Mouse (Mus musculus): ENCODE measurements around the gene Ints5. TPM values are rescaled to one million over a fixed set of nuclear protein-coding genes. Genes with fewer than 3 reads are reported as not detected.
A peak's percentile ranks its signal among the peaks of the same experiment; 100 is the strongest.
"Not testable (repeated sequence)": the region's sequence is repeated elsewhere in the genome, so short reads cannot be mapped to it uniquely, and the experiment has no call there.

The Ints5 gene
- polyA plus RNA-seq, 1 experiment from 2014 or later: 47.3 TPM

GRCm38 (mm10) chr19:8888511-8889385 is 4.1 kb upstream of the Ints5 start, which contains the start of the genes 1810009A15Rik and Gm49416:
TSS of gene 1810009A15Rik (plus strand) at chr19:8888853.
TSS of gene Gm49416 (plus strand) at chr19:8888926.
- WGBS: under 1% methylated on average over 58 of the region's 58 CpGs
- peak; percentile 95 for ATAC-seq (ENCODE audit: low FRiP score, low read depth)
- peak within 1 kb of the TSS; percentile 67 for H3K27ac ChIP-seq
- peaks cover 11% of the 10 kb centered on the region for H3K36me3 ChIP-seq
- no peaks in the 10 kb centered on the region for H3K9me3 ChIP-seq
- H3K4me2 ChIP-seq (replicated peaks): peak within 1 kb of the TSS; percentile 79
- H3K4me3 ChIP-seq: peak within 1 kb of the TSS; percentile 57
- H3K27me3 ChIP-seq (replicated peaks): no peaks in the 10 kb centered on the region
- H3K9ac ChIP-seq: peak within 1 kb of the TSS; percentile 75
- peaks cover 15% of the 10 kb centered on the region for H3K4me1 ChIP-seq

GRCm38 (mm10) chr19:8895397-8895960 is 2.7 kb downstream of the Ints5 start:
- WGBS: 93% methylated on average over 9 of the region's 9 CpGs
- Histone ChIP-seq H3K4me3 (no peak overlapping the region), H3K4me2 (replicated peaks) (no peak overlapping the region), H3K27me3 (replicated peaks) (no peaks in the 10 kb centered on the region), H3K36me3 (peaks cover 27% of the 10 kb centered on the region), H3K9me3 (no peaks in the 10 kb centered on the region), H3K9ac (no peak overlapping the region), H3K4me1 (peaks cover 34% of the 10 kb centered on the region), H3K27ac (no peak overlapping the region)
- no peak for ATAC-seq (ENCODE audit: low FRiP score, low read depth)

GRCm38 (mm10) chr19:8896231-8896630 is 3.4 kb downstream of the Ints5 start:
- Histone ChIP-seq H3K4me1 (peaks cover 34% of the 10 kb centered on the region), H3K4me2 (replicated peaks) (peak overlapping the region; percentile 86), H3K36me3 (peaks cover 20% of the 10 kb centered on the region)
- ATAC-seq (ENCODE audit: low FRiP score, low read depth); H3K27me3 ChIP-seq (replicated peaks); H3K27ac ChIP-seq; H3K9me3 ChIP-seq; H3K4me3 ChIP-seq; H3K9ac ChIP-seq: not testable (repeated sequence)
- 88% methylated on average over 5 of the region's 5 CpGs for WGBS

GRCm38 (mm10) chr19:8897211-8897864 is 4.5 kb downstream of the Ints5 start:
- 25% methylated on average over 21 of the region's 21 CpGs for WGBS
- H3K4me1 ChIP-seq: peaks cover 34% of the 10 kb centered on the region

GRCm38 (mm10) chr19:8897865-8898495 is 5.2 kb downstream of the Ints5 start, which contains the start of gene Ganab:
TSS of gene Ganab (plus strand) at chr19:8898071.
- Histone ChIP-seq H3K9me3 (no peaks in the 10 kb centered on the region), H3K27ac (peak within 1 kb of the TSS; percentile 62), H3K4me3 (peak within 1 kb of the TSS; percentile 94), H3K4me2 (replicated peaks) (peak within 1 kb of the TSS; percentile 86), H3K36me3 (peaks cover 30% of the 10 kb centered on the region), H3K9ac (peak within 1 kb of the TSS; percentile 93), H3K27me3 (replicated peaks) (no peaks in the 10 kb centered on the region), H3K4me1 (peaks cover 34% of the 10 kb centered on the region)
- WGBS: under 1% methylated on average over 53 of the region's 53 CpGs
- ATAC-seq (ENCODE audit: low FRiP score, low read depth): peak; percentile 99

More at GRCm38 (mm10) chr19:8897211-8897864, 4.5 kb downstream of the Ints5 start:
- Histone ChIP-seq H3K9ac (peak overlapping the region; percentile 59), H3K4me3 (peak overlapping the region; percentile 94), H3K4me2 (replicated peaks) (peak overlapping the region; percentile 86), H3K36me3 (peaks cover 26% of the 10 kb centered on the region), H3K27ac (peak overlapping the region; percentile 62)
- peak; percentile 71 for ATAC-seq (ENCODE audit: low FRiP score, low read depth)
- H3K9me3 ChIP-seq; H3K27me3 ChIP-seq (replicated peaks): not testable (repeated sequence)

GRCm38 (mm10) chr19:8898576-8898975 is 5.8 kb downstream of the Ints5 start:
- no peak overlapping the region for H3K27ac ChIP-seq
- peak overlapping the region; percentile 86 for H3K4me2 ChIP-seq (replicated peaks)
- H3K4me1 ChIP-seq: peaks cover 33% of the 10 kb centered on the region
- H3K9me3 ChIP-seq: no peaks in the 10 kb centered on the region
- H3K36me3 ChIP-seq: peaks cover 35% of the 10 kb centered on the region
- peak overlapping the region; percentile 93 for H3K9ac ChIP-seq
- ATAC-seq (ENCODE audit: low FRiP score, low read depth): no peak
- H3K4me3 ChIP-seq: peak overlapping the region; percentile 94
- no peaks in the 10 kb centered on the region for H3K27me3 ChIP-seq (replicated peaks)
- 14% methylated on average over 13 of the region's 13 CpGs for WGBS

GRCm38 (mm10) chr19:8899079-8899478 is 6.3 kb downstream of the Ints5 start:
- peak overlapping the region; percentile 86 for H3K4me2 ChIP-seq (replicated peaks)
- peaks cover 28% of the 10 kb centered on the region for H3K4me1 ChIP-seq
- peak overlapping the region; percentile 94 for H3K4me3 ChIP-seq
- peaks cover 40% of the 10 kb centered on the region for H3K36me3 ChIP-seq
- WGBS: 69% methylated on average over 3 of the region's 3 CpGs
- ATAC-seq (ENCODE audit: low FRiP score, low read depth): no peak
- no peak overlapping the region for H3K27ac ChIP-seq
- H3K27me3 ChIP-seq (replicated peaks): no peaks in the 10 kb centered on the region
- no peaks in the 10 kb centered on the region for H3K9me3 ChIP-seq
- H3K9ac ChIP-seq: peak overlapping the region; percentile 93; the same call in 1 of the 2 replicates

- Histone ChIP-seq H3K27me3 (replicated peaks) (no peaks in the 10 kb centered on the region), H3K36me3 (peaks cover 61% of the 10 kb centered on the region), H3K27ac (no peak overlapping the region), H3K4me3 (no peak overlapping the region), H3K9me3 (no peaks in the 10 kb centered on the region), H3K4me2 (replicated peaks) (no peak overlapping the region), H3K9ac (no peak overlapping the region), H3K4me1 (peaks cover 7% of the 10 kb centered on the region)
- ATAC-seq (ENCODE audit: low FRiP score, low read depth): no peak
- WGBS: 96% methylated on average over 5 of the region's 5 CpGs
Measured at GRCm38 (mm10) chr19:8903412-8903811, 10.6 kb downstream of the Ints5 start.

GRCm38 (mm10) chr19:8908531-8908930 is 15.7 kb downstream of the Ints5 start:
- Histone ChIP-seq H3K36me3 (peaks cover 97% of the 10 kb centered on the region), H3K27ac (no peak overlapping the region), H3K4me2 (replicated peaks) (no peak overlapping the region), H3K9ac (no peak overlapping the region), H3K27me3 (replicated peaks) (no peaks in the 10 kb centered on the region), H3K9me3 (no peaks in the 10 kb centered on the region), H3K4me3 (no peak overlapping the region), H3K4me1 (no peaks in the 10 kb centered on the region)
- WGBS: 92% methylated on average over 6 of the region's 6 CpGs
- no peak for ATAC-seq (ENCODE audit: low FRiP score, low read depth)

- no peak for ATAC-seq (ENCODE audit: low FRiP score, low read depth)
- no peak overlapping the region for H3K9ac ChIP-seq
- no peaks in the 10 kb centered on the region for H3K4me1 ChIP-seq
- no peaks in the 10 kb centered on the region for H3K9me3 ChIP-seq
- H3K27ac ChIP-seq: no peak overlapping the region
- H3K36me3 ChIP-seq: peaks cover 100% of the 10 kb centered on the region
- H3K4me2 ChIP-seq (replicated peaks): no peak overlapping the region
- H3K27me3 ChIP-seq (replicated peaks): no peaks in the 10 kb centered on the region
- H3K4me3 ChIP-seq: no peak overlapping the region
- WGBS: 96% methylated on average over 5 of the region's 5 CpGs
Measured at GRCm38 (mm10) chr19:8911810-8912209, 19.0 kb downstream of the Ints5 start.

- Histone ChIP-seq H3K9ac (no peak overlapping the region), H3K4me3 (no peak overlapping the region), H3K4me1 (no peaks in the 10 kb centered on the region), H3K36me3 (peaks cover 79% of the 10 kb centered on the region), H3K4me2 (replicated peaks) (no peak overlapping the region), H3K9me3 (no peaks in the 10 kb centered on the region), H3K27ac (no peak overlapping the region), H3K27me3 (replicated peaks) (no peaks in the 10 kb centered on the region)
- ATAC-seq (ENCODE audit: low FRiP score, low read depth): no peak
- WGBS: 94% methylated on average over 3 of the region's 3 CpGs
Measured at GRCm38 (mm10) chr19:8914212-8914611, 21.4 kb downstream of the Ints5 start.
